Mouse (Mus musculus) G1E (cell line): Measurements from ENCODE around the gene Gm10772. TPM values are rescaled to one million over a fixed set of nuclear protein-coding genes. Genes with fewer than 3 reads are reported as not detected.
"Not testable (repeated sequence)": the region's sequence is repeated elsewhere in the genome, so short reads cannot be mapped to it uniquely, and the experiment has no call there.

Experiments
- ATAC-seq: 2 replicates; pipeline ENCODE4 v1.8.0; 2016; ENCODE audit warnings: mild to moderate bottlenecking; ENCODE audit not compliant: insufficient number of reproducible peaks, poor library complexity, low FRiP score, severe bottlenecking; ENCODE audit errors: extremely low read depth
- DNase-seq: peaks from one replicate; pipeline ENCODE4 v3.0.0; 2012; ENCODE audit warnings: low spot score
- H3K27me3 ChIP-seq: 2 replicates; pipeline ENCODE4 v1.6.1; 2012; ENCODE audit warnings: mild to moderate bottlenecking, low read length, inconsistent platforms; ENCODE audit not compliant: insufficient read depth
- H3K36me3 ChIP-seq: replicated peaks from 2 replicates; pipeline ENCODE3; 2012; ENCODE audit warnings: mild to moderate bottlenecking, inconsistent platforms
- H3K4me1 ChIP-seq: 2 replicates; pipeline ENCODE4 v1.6.1; 2012; ENCODE audit warnings: low read depth, low read length, inconsistent platforms, mixed read lengths; ENCODE audit not compliant: insufficient read depth
- H3K4me3 ChIP-seq: 2 replicates; pipeline ENCODE4 v1.5.1; 2012; ENCODE audit warnings: low read depth, mild to moderate bottlenecking, inconsistent platforms, low read length, moderate library complexity, mixed read lengths
- H3K9me3 ChIP-seq: replicated peaks from 2 replicates; pipeline ENCODE4 v1.6.1; 2012; ENCODE audit warnings: inconsistent platforms
- GATA1 ChIP-seq: IDR thresholded peaks from 2 replicates; pipeline ENCODE4 v1.6.1; 2012; ENCODE audit warnings: borderline replicate concordance, low read length, inconsistent platforms, mixed read lengths
- GATA2 ChIP-seq: IDR thresholded peaks from 2 replicates; pipeline ENCODE4 v1.6.1; 2012; ENCODE audit warnings: low read depth, low read length, inconsistent platforms, borderline replicate concordance
- TAL1 ChIP-seq: conservative IDR thresholded peaks from 2 replicates; pipeline ENCODE4 v1.6.1; 2012; ENCODE audit warnings: low read depth, low read length, inconsistent platforms, mixed read lengths
- polyA plus RNA-seq: library from polyadenylated mRNA; stranded (reverse); fragments of >175 nt; gene quantifications from 2 replicates; pipeline ENCODE4 v1.2.3, GENCODE M21; 2012
- total RNA-seq, 2 experiments: library from RNA; stranded (forward) in 1 of 2; stranded (reverse) in 1 of 2; fragments of 200-1000 nt in 1 of 2; fragments of >200 nt in 1 of 2; fragmentation: Nextera tagmentation in 1 of 2; gene quantifications; 2 replicates each; pipeline ENCODE4 v1.2.3; 2014 to 2017

The Gm10772 gene
- total RNA-seq (2014; fragmentation: Nextera tagmentation) (not detected in 2 replicates), total RNA-seq (2017) (3.2 TPM in 1 of 2 replicates, not detected in the other), polyA plus RNA-seq (not detected in 2 replicates)

GRCm38 (mm10) chr13:66227473-66227872 is at the start of gene Gm10772:
Gene Gm10772 (minus strand): TSS chr13:66227573.
- H3K9me3 ChIP-seq, H3K4me3 ChIP-seq, H3K4me1 ChIP-seq, ATAC-seq, H3K27me3 ChIP-seq, H3K36me3 ChIP-seq, DNase-seq: not testable (repeated sequence)

GRCm38 (mm10) chr13:66263914-66264313 is 36.5 kb upstream of the Gm10772 start:
- H3K4me1 ChIP-seq, H3K9me3 ChIP-seq, ATAC-seq, DNase-seq, H3K27me3 ChIP-seq, H3K36me3 ChIP-seq, H3K4me3 ChIP-seq: not testable (repeated sequence)

- H3K27me3 ChIP-seq, H3K4me1 ChIP-seq, H3K4me3 ChIP-seq, ATAC-seq, H3K9me3 ChIP-seq, DNase-seq, H3K36me3 ChIP-seq: not testable (repeated sequence)
Measured at GRCm38 (mm10) chr13:66263141-66263540, 35.8 kb upstream of the Gm10772 start.

- no peak for ATAC-seq
- DNase-seq, result no peak
- peaks cover 10% of the 10 kb centered on the region for H3K9me3 ChIP-seq
- TF ChIP-seq GATA1 (no peak), TAL1 (no peak), GATA2 (no peak)
- H3K36me3 ChIP-seq, result no peaks in the 10 kb centered on the region
- H3K4me3 ChIP-seq, result no peak overlapping the region
- H3K27me3 ChIP-seq, result no peaks in the 10 kb centered on the region
- H3K4me1 ChIP-seq, result no peaks in the 10 kb centered on the region
Measured at GRCm38 (mm10) chr13:66214349-66214748, 13.0 kb downstream of the Gm10772 start.

GRCm38 (mm10) chr13:66213811-66214210 is 13.6 kb downstream of the Gm10772 start:
- not testable (repeated sequence) for H3K27me3 ChIP-seq, ATAC-seq, H3K4me1 ChIP-seq, H3K4me3 ChIP-seq, DNase-seq, H3K36me3 ChIP-seq
- peaks cover 13% of the 10 kb centered on the region for H3K9me3 ChIP-seq

GRCm38 (mm10) chr13:66179172-66179571 is 48.2 kb downstream of the Gm10772 start:
- not testable (repeated sequence) for H3K9me3 ChIP-seq, DNase-seq, H3K4me1 ChIP-seq, H3K27me3 ChIP-seq, ATAC-seq, H3K36me3 ChIP-seq, H3K4me3 ChIP-seq

Other genes with a start within 250 kb of the Gm10772 start
- gene Gm10324, start 108.0 kb downstream of the Gm10772 start, total RNA-seq (2014; fragmentation: Nextera tagmentation), result not detected in 2 replicates
- 0.23 and 0.49 TPM in 2 replicates for gene Gm10324, start 108.0 kb downstream of the Gm10772 start, total RNA-seq (2017)
- gene Gm10324, start 108.0 kb downstream of the Gm10772 start, polyA plus RNA-seq, result not detected in 2 replicates
- gene 2410141K09Rik, start 213.5 kb upstream of the Gm10772 start, total RNA-seq (2014; fragmentation: Nextera tagmentation), result not detected in 2 replicates
- 0.33 and 0.46 TPM in 2 replicates for gene 2410141K09Rik, start 213.5 kb upstream of the Gm10772 start, total RNA-seq (2017)
- not detected in 2 replicates for gene 2410141K09Rik, start 213.5 kb upstream of the Gm10772 start, polyA plus RNA-seq